Mouse (Mus musculus): ENCODE results near the gene Atp2c1.

Gene Atp2c1

DNA sequence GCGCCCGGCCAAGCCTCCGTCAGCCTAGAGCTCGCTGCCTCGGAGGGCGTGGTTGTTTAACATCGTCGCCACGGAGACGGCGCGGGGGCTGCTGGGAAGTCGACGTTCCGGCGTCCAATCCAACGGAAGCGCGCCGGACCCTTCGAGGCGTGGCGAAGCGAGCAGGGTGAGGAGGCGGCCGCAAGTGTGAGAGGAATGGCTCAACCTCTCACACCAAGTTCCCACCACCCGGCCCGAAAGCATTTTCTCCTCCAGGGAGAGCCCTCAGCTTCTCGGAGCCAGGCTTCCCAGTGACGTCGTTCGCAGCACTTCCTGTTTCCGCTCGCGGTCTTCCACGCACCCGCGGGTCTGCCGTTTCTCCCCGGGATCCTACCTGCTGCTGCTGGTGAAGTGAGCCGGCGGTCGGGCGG is 131.9 kb downstream of the Atp2c1 start, which contains the start of the genes Aste1 and Nek11:
Aste1 (plus strand) TSS at position 175 of the 410 bp plus-strand sequence.
Nek11 (minus strand) TSS at position 307 of the 410 bp plus-strand sequence.
- no peak for TF ChIP-seq POU5F1 (IDR thresholded peaks at IDR 0.05; ENCODE audit: borderline replicate concordance, low read length)
- TF ChIP-seq NANOG (IDR thresholded peaks at IDR 0.05; ENCODE audit: borderline replicate concordance, low read length): no peak
- no peak for TF ChIP-seq CTCF (conservative IDR thresholded peaks at IDR 0.05; ENCODE audit: low read length)

DNA sequence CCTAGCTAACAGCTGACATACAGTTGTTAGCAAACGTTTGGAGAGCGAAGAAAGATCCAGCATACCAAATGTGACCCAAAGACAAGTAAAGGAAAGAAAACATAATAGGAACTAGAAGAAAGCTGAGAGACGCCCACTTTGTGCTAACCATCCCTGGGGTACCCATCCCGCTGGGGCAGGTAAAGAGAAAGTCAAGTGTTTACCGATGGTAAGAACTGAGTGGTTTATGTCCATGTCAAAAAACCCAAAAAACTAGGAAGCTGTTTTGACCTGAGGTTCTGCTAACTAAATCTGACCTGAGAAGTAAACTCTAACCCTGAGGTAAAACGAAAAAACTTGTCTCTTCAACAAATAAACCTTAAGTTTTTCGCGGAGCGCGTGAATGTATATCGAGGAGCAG is 132.4 kb downstream of the Atp2c1 start:
- Histone ChIP-seq H3K36me3 (ENCODE audit: insufficient read depth, low read length) (peaks cover 33% of the 10 kb centered on the region), H3K27me3 (ENCODE audit: insufficient read depth, low read length) (no peaks in the 10 kb centered on the region), H3K4me3 (replicated peaks; ENCODE audit: low read length) (peak overlapping the region; percentile 85), H3K9me3 (ENCODE audit: low read length) (no peaks in the 10 kb centered on the region), H3K4me1 (replicated peaks; ENCODE audit: low read depth, low read length) (peaks cover 39% of the 10 kb centered on the region)
- TF ChIP-seq NANOG (IDR thresholded peaks at IDR 0.05; ENCODE audit: borderline replicate concordance, low read length): no peak
- no peak for TF ChIP-seq POU5F1 (IDR thresholded peaks at IDR 0.05; ENCODE audit: borderline replicate concordance, low read length)
- TF ChIP-seq CTCF (conservative IDR thresholded peaks at IDR 0.05; ENCODE audit: low read length): no peak

More for the DNA sequence above, 131.9 kb downstream of the Atp2c1 start, which contains the start of the genes Aste1 and Nek11:
- H3K4me1 ChIP-seq (replicated peaks; ENCODE audit: low read depth, low read length): peaks cover 37% of the 10 kb centered on the region
- H3K9me3 ChIP-seq (ENCODE audit: low read length): no peaks in the 10 kb centered on the region
- H3K27me3 ChIP-seq (ENCODE audit: insufficient read depth, low read length): no peaks in the 10 kb centered on the region
- peaks cover 38% of the 10 kb centered on the region for H3K36me3 ChIP-seq (ENCODE audit: insufficient read depth, low read length)
- peak within 1 kb of the TSS; percentile 85 for H3K4me3 ChIP-seq (replicated peaks; ENCODE audit: low read length)

DNA sequence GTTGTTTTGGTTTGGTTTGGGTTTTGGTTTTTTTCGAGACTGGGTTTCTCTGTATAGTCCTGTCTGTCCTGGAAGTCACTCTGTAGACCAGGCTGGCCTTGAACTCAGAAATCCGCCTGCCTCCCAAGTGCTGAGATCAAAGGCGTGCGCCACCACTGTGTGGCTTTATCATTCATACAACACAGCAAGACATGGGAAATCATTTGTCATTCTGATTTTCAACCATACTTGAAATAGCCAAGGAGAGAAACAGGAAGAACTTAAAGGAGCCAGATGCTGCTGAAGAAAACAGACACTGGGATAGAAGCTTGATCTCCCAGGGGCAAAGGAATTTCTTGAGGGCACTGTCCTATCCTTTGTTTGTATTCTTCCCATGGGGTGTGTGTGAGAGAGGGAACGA is 136.5 kb downstream of the Atp2c1 start:
- Histone ChIP-seq H3K4me3 (replicated peaks; ENCODE audit: low read length) (no peak overlapping the region), H3K9me3 (ENCODE audit: low read length) (no peaks in the 10 kb centered on the region), H3K27me3 (ENCODE audit: insufficient read depth, low read length) (no peaks in the 10 kb centered on the region), H3K4me1 (replicated peaks; ENCODE audit: low read depth, low read length) (peaks cover 17% of the 10 kb centered on the region), H3K36me3 (ENCODE audit: insufficient read depth, low read length) (no peaks in the 10 kb centered on the region)
- TF ChIP-seq NANOG (IDR thresholded peaks at IDR 0.05; ENCODE audit: borderline replicate concordance, low read length): no peak
- TF ChIP-seq POU5F1 (IDR thresholded peaks at IDR 0.05; ENCODE audit: borderline replicate concordance, low read length): no peak
- no peak for TF ChIP-seq CTCF (conservative IDR thresholded peaks at IDR 0.05; ENCODE audit: low read length)

DNA sequence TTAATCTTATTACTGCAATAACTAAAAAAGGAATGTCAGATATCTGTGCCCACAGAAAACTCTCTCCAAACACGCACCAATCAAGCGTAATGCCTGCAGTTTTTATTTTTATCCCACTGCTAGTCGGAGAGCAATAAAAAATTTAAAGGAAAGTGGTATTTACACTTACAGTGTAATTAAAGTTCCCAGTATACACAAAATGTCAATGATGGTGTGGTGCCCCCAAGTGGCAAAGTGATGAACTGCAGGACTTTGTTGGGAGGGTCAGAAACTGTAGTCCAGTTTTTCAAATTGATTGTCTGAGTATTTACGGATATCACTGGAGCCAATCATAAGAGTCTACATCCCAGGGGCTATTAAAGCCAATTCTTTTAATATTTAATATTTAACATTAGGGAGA is 137.8 kb downstream of the Atp2c1 start:
- Histone ChIP-seq H3K9me3 (ENCODE audit: low read length) (no peaks in the 10 kb centered on the region), H3K36me3 (ENCODE audit: insufficient read depth, low read length) (no peaks in the 10 kb centered on the region), H3K4me1 (replicated peaks; ENCODE audit: low read depth, low read length) (peaks cover 11% of the 10 kb centered on the region), H3K4me3 (replicated peaks; ENCODE audit: low read length) (no peak overlapping the region), H3K27me3 (ENCODE audit: insufficient read depth, low read length) (no peaks in the 10 kb centered on the region)
- TF ChIP-seq CTCF (conservative IDR thresholded peaks at IDR 0.05; ENCODE audit: low read length) (peak; percentile 71), NANOG (IDR thresholded peaks at IDR 0.05; ENCODE audit: borderline replicate concordance, low read length) (no peak)

GRCm38 (mm10) chr9:105387403-105387802 is 139.7 kb downstream of the Atp2c1 start:
- TF ChIP-seq POU5F1 (IDR thresholded peaks at IDR 0.05; ENCODE audit: borderline replicate concordance, low read length): no peak
- TF ChIP-seq NANOG (IDR thresholded peaks at IDR 0.05; ENCODE audit: borderline replicate concordance, low read length): no peak
- TF ChIP-seq CTCF (conservative IDR thresholded peaks at IDR 0.05; ENCODE audit: low read length): no peak
- Histone ChIP-seq H3K4me1 (replicated peaks; ENCODE audit: low read depth, low read length) (peaks cover 11% of the 10 kb centered on the region), H3K4me3 (replicated peaks; ENCODE audit: low read length) (no peak overlapping the region), H3K9me3 (ENCODE audit: low read length) (peaks cover 6% of the 10 kb centered on the region), H3K36me3 (ENCODE audit: insufficient read depth, low read length) (no peaks in the 10 kb centered on the region), H3K27me3 (ENCODE audit: insufficient read depth, low read length) (no peaks in the 10 kb centered on the region)

- H3K36me3 ChIP-seq (ENCODE audit: insufficient read depth, low read length): no peaks in the 10 kb centered on the region
- H3K4me3 ChIP-seq (replicated peaks; ENCODE audit: low read length): no peak overlapping the region; the same call in 1 of the 2 replicates
- no peaks in the 10 kb centered on the region for H3K4me1 ChIP-seq (replicated peaks; ENCODE audit: low read depth, low read length)
- H3K27me3 ChIP-seq (ENCODE audit: insufficient read depth, low read length): no peaks in the 10 kb centered on the region
- H3K9me3 ChIP-seq (ENCODE audit: low read length): peaks cover 54% of the 10 kb centered on the region
- TF ChIP-seq POU5F1 (IDR thresholded peaks at IDR 0.05; ENCODE audit: borderline replicate concordance, low read length) (no peak), CTCF (conservative IDR thresholded peaks at IDR 0.05; ENCODE audit: low read length) (no peak), NANOG (IDR thresholded peaks at IDR 0.05; ENCODE audit: borderline replicate concordance, low read length) (no peak)
Measured at GRCm38 (mm10) chr9:105379533-105380145, 147.5 kb downstream of the Atp2c1 start.

GRCm38 (mm10) chr9:105377622-105378021 is 149.5 kb downstream of the Atp2c1 start:
- H3K27me3 ChIP-seq (ENCODE audit: insufficient read depth, low read length): no peaks in the 10 kb centered on the region
- no peaks in the 10 kb centered on the region for H3K4me1 ChIP-seq (replicated peaks; ENCODE audit: low read depth, low read length)
- no peaks in the 10 kb centered on the region for H3K36me3 ChIP-seq (ENCODE audit: insufficient read depth, low read length)
- H3K4me3 ChIP-seq (replicated peaks; ENCODE audit: low read length): no peak overlapping the region
- peaks cover 50% of the 10 kb centered on the region for H3K9me3 ChIP-seq (ENCODE audit: low read length)
- TF ChIP-seq POU5F1 (IDR thresholded peaks at IDR 0.05; ENCODE audit: borderline replicate concordance, low read length) (no peak), CTCF (conservative IDR thresholded peaks at IDR 0.05; ENCODE audit: low read length) (no peak), NANOG (IDR thresholded peaks at IDR 0.05; ENCODE audit: borderline replicate concordance, low read length) (no peak)

- H3K4me1 ChIP-seq (replicated peaks; ENCODE audit: low read depth, low read length): no peaks in the 10 kb centered on the region
- H3K4me3 ChIP-seq (replicated peaks; ENCODE audit: low read length): no peak overlapping the region
- H3K36me3 ChIP-seq (ENCODE audit: insufficient read depth, low read length): no peaks in the 10 kb centered on the region
- no peaks in the 10 kb centered on the region for H3K27me3 ChIP-seq (ENCODE audit: insufficient read depth, low read length)
- H3K9me3 ChIP-seq (ENCODE audit: low read length): peaks cover 44% of the 10 kb centered on the region
- no peak for TF ChIP-seq CTCF (conservative IDR thresholded peaks at IDR 0.05; ENCODE audit: low read length)
- TF ChIP-seq POU5F1 (IDR thresholded peaks at IDR 0.05; ENCODE audit: borderline replicate concordance, low read length): no peak
- TF ChIP-seq NANOG (IDR thresholded peaks at IDR 0.05; ENCODE audit: borderline replicate concordance, low read length): no peak
Measured at GRCm38 (mm10) chr9:105376954-105377530, 150.1 kb downstream of the Atp2c1 start.
